Mouse (Mus musculus) cerebellum, adult 2 months (tissue): ENCODE results near the gene Lce1c.

Source experiments
- CTCF ChIP-seq: fragments of 200-500 bp; IDR thresholded peaks from 2 replicates; pipeline ENCODE4 v1.5.1; 2011; ENCODE audit warnings: low read depth, mild to moderate bottlenecking, control low read depth, low read length, moderate library complexity, borderline replicate concordance; ENCODE audit not compliant: insufficient read depth
- POLR2A ChIP-seq: fragments of 200-500 bp; IDR thresholded peaks from 2 replicates; pipeline ENCODE4 v1.6.1; 2011; ENCODE audit warnings: low read length, control low read depth, borderline replicate concordance; ENCODE audit not compliant: insufficient read depth

DNA sequence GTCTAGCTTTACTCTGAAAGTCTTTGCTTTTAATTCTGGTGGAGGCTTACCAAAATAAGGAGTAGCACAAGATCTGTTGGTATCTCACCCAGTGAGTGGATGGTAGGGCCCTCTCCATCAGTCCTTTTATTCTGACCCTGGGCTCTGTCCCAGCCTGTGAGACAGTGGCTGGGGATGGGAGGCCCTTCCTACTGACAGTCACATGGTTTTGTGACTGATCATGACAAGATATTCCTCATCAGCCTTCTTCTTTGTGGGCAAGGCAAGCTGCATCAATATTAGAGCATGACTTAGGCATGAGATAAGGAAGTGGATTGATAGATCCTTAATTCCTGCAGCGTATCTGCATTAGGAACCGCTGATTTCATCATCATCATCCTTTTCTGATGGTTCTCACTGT lies 29.9 kb downstream of the Lce1c start, which contains the start of gene Lce1e:
- TF ChIP-seq CTCF (no peak), POLR2A (no peak)
